Mouse (Mus musculus): Measurements from ENCODE around the gene Lonrf2. TPM values are rescaled to one million over a fixed set of nuclear protein-coding genes. Genes with fewer than 3 reads are reported as not detected.

Gene Lonrf2
- total and polyA plus RNA-seq, 3 experiments: not detected

DNA sequence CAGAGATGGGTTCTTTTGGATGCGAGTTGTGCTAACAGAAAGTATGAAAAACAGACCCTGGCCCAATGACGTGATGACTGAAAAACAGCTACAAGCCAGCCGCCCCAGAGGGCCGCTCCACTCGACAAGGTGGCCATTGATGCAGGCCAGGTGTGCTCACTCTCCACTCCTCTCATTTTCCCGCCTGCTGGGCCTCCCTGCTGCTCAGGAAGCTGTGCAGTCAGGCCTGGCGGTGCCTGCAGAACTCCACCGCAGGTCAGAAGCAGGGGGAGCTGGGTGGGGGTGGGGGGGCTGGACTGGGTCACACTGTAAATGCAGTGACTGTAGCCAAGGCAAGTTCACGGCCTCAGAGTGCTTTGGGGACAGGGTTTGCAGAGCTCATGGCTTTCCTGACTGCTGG lies 76.1 kb downstream of the Lonrf2 start:
- no peak overlapping the region for H3K27ac ChIP-seq (ENCODE audit: insufficient read depth, low read depth)
- no peak overlapping the region for H3K4me2 ChIP-seq (ENCODE audit: insufficient read depth, low read depth, poor library complexity, severe bottlenecking)
- peak; percentile 16 for DNase-seq (ENCODE audit: extremely low read depth)
- H3K4me1 ChIP-seq (ENCODE audit: control insufficient read depth in 1 of 2, insufficient read depth in 2 of 2): peaks cover 3 to 16% of the 10 kb centered on the region in 2 experiments
- H3K27me3 ChIP-seq (replicated peaks): no peaks in the 10 kb centered on the region
- H3K9ac ChIP-seq (ENCODE audit: insufficient read depth, low read depth): no peak overlapping the region
- dilution Hi-C loops (cut with MboI; ENCODE audit: extremely low pct_ligation_motif_present, extremely low pct_unique_long_range_greater_than_20kb, low sequenced_read_pairs) (no loop called here), in situ Hi-C loops (cut with MboI; ENCODE audit: low pct_ligation_motif_present, low pct_unique_long_range_greater_than_20kb, low sequenced_read_pairs) (no loop called here)
- H3K36me3 ChIP-seq (replicated peaks in 1 of 2; ENCODE audit: control insufficient read depth in 1 of 2, insufficient read depth in 1 of 2, low read length in 1 of 2): no peaks in the 10 kb centered on the region
- H3K9me3 ChIP-seq (replicated peaks; ENCODE audit: low read length): no peaks in the 10 kb centered on the region
- no peak overlapping the region for H3K4me3 ChIP-seq (replicated peaks in 1 of 3; ENCODE audit: low read depth in 2 of 3, low read length in 2 of 3, poor library complexity in 1 of 3)
- H3K79me2 ChIP-seq (replicated peaks; ENCODE audit: control insufficient read depth, extremely low read depth, insufficient read depth, poor library complexity, severe bottlenecking): no peaks in the 10 kb centered on the region
- TF ChIP-seq ZMIZ1 (IDR thresholded peaks at IDR 0.05; ENCODE audit: low read depth, low read length): no peak
- TF ChIP-seq USF1 (IDR thresholded peaks at IDR 0.05; ENCODE audit: low read depth, low read length): no peak
- no peak for TF ChIP-seq ETS1 (conservative IDR thresholded peaks at IDR 0.05; ENCODE audit: low read depth, low read length)
- no peak for TF ChIP-seq BHLHE40 (IDR thresholded peaks at IDR 0.05; ENCODE audit: low read depth, low read length)
- no peak for TF ChIP-seq NELFE (IDR thresholded peaks at IDR 0.05; ENCODE audit: low read depth, low read length)
- TF ChIP-seq MXI1 (IDR thresholded peaks at IDR 0.05; ENCODE audit: low read depth, low read length): no peak
- TF ChIP-seq CTCF (conservative IDR thresholded peaks at IDR 0.05 in 1 of 2, IDR thresholded peaks at IDR 0.05 in 1 of 2; ENCODE audit: low read depth in 2 of 2, low read length in 2 of 2): no peak
- TF ChIP-seq EP300 (IDR thresholded peaks at IDR 0.05; ENCODE audit: low read length): no peak
- TF ChIP-seq NRF1 (IDR thresholded peaks at IDR 0.05; ENCODE audit: low read depth, low read length): no peak
- TF ChIP-seq PAX5 (IDR thresholded peaks at IDR 0.05; ENCODE audit: low read length): no peak
- TF ChIP-seq JUN (IDR thresholded peaks at IDR 0.05; ENCODE audit: insufficient read depth, low read depth, low read length): no peak
- no peak for TF ChIP-seq IRF4 (IDR thresholded peaks at IDR 0.05; ENCODE audit: low read depth, low read length)
- TF ChIP-seq KAT2A (IDR thresholded peaks at IDR 0.05; ENCODE audit: insufficient replicate concordance, low read length): no peak
- no peak for TF ChIP-seq E2F4 (IDR thresholded peaks at IDR 0.05; ENCODE audit: insufficient replicate concordance, low read depth, low read length)
- no peak for TF ChIP-seq GABPA (IDR thresholded peaks at IDR 0.05; ENCODE audit: insufficient replicate concordance, low read depth, low read length)
- no peak for TF ChIP-seq RCOR1 (conservative IDR thresholded peaks at IDR 0.05; ENCODE audit: low read depth, low read length)
- no peak for TF ChIP-seq SIN3A (IDR thresholded peaks at IDR 0.05; ENCODE audit: low read length)
- TF ChIP-seq TCF12 (IDR thresholded peaks at IDR 0.05; ENCODE audit: low read depth, low read length): no peak
- no peak for TF ChIP-seq CHD1 (IDR thresholded peaks at IDR 0.05; ENCODE audit: low read depth, low read length)

- Histone ChIP-seq H3K27me3 (replicated peaks) (no peaks in the 10 kb centered on the region), H3K9me3 (replicated peaks; ENCODE audit: low read length) (no peaks in the 10 kb centered on the region), H3K4me2 (ENCODE audit: insufficient read depth, low read depth, poor library complexity, severe bottlenecking) (no peak overlapping the region), H3K4me1 (ENCODE audit: control insufficient read depth in 1 of 2, insufficient read depth in 2 of 2) (peaks cover 3 to 16% of the 10 kb centered on the region in 2 experiments), H3K36me3 (replicated peaks in 1 of 2; ENCODE audit: control insufficient read depth in 1 of 2, insufficient read depth in 1 of 2, low read length in 1 of 2) (no peaks in the 10 kb centered on the region), H3K79me2 (replicated peaks; ENCODE audit: control insufficient read depth, extremely low read depth, insufficient read depth, poor library complexity, severe bottlenecking) (no peaks in the 10 kb centered on the region), H3K27ac (ENCODE audit: insufficient read depth, low read depth) (no peak overlapping the region), H3K9ac (ENCODE audit: insufficient read depth, low read depth) (no peak overlapping the region), H3K4me3 (replicated peaks in 1 of 3; ENCODE audit: low read depth in 2 of 3, low read length in 2 of 3, poor library complexity in 1 of 3) (no peak overlapping the region)
- dilution Hi-C loops (cut with MboI; ENCODE audit: extremely low pct_ligation_motif_present, extremely low pct_unique_long_range_greater_than_20kb, low sequenced_read_pairs): no loop called here
- no peak for TF ChIP-seq GABPA (IDR thresholded peaks at IDR 0.05; ENCODE audit: insufficient replicate concordance, low read depth, low read length)
- TF ChIP-seq TBP (conservative IDR thresholded peaks at IDR 0.05; ENCODE audit: low read depth, low read length): no peak
- TF ChIP-seq HCFC1 (IDR thresholded peaks at IDR 0.05; ENCODE audit: low read depth, low read length): no peak
- TF ChIP-seq ZMIZ1 (IDR thresholded peaks at IDR 0.05; ENCODE audit: low read depth, low read length): no peak
- no peak for TF ChIP-seq RCOR1 (conservative IDR thresholded peaks at IDR 0.05; ENCODE audit: low read depth, low read length)
- no peak for TF ChIP-seq POLR2AphosphoS2 (IDR thresholded peaks at IDR 0.05; ENCODE audit: low read depth, low read length)
- TF ChIP-seq PAX5 (IDR thresholded peaks at IDR 0.05; ENCODE audit: low read length): no peak
- no peak for TF ChIP-seq NELFE (IDR thresholded peaks at IDR 0.05; ENCODE audit: low read depth, low read length)
- DNase-seq (ENCODE audit: extremely low read depth): no peak
- in situ Hi-C loops (cut with MboI; ENCODE audit: low pct_ligation_motif_present, low pct_unique_long_range_greater_than_20kb, low sequenced_read_pairs): no loop called here
Measured at GRCm38 (mm10) chr1:38757791-38758403, 78.6 kb downstream of the Lonrf2 start.
